Mouse (Mus musculus) MEL (cell line): ENCODE results near the gene Grin2d. TPM values are rescaled to one million over a fixed set of nuclear protein-coding genes. Genes with fewer than 3 reads are reported as not detected.

ENCODE experiments used
- DNase-seq: peaks from one replicate; pipeline ENCODE4 v3.0.0; 2011; ENCODE audit warnings: low read depth, low spot score
- H3K27ac ChIP-seq: 2 replicates; pipeline ENCODE4 v1.5.1; 2012; ENCODE audit warnings: low read depth, mild to moderate bottlenecking, control low read depth, low read length, moderate library complexity; ENCODE audit not compliant: control insufficient read depth
- H3K27me3 ChIP-seq, 2 experiments: fragments of 150-350 bp in 1 of 2; sonication (generic) in 1 of 2; 2 replicates each; pipeline ENCODE4 v1.6.1; 2012; ENCODE audit warnings: low read length in 2 of 2, mild to moderate bottlenecking in 2 of 2, improper control_type of control experiment in 1 of 2, moderate library complexity in 1 of 2; ENCODE audit not compliant: insufficient read depth in 2 of 2, control insufficient read depth in 1 of 2
- H3K36me3 ChIP-seq, 2 experiments: 2 replicates each; pipeline ENCODE4 v1.6.1; 2012 to 2014; ENCODE audit warnings: low read length in 2 of 2, improper control_type of control experiment in 1 of 2, inconsistent platforms in 1 of 2, mild to moderate bottlenecking in 1 of 2; ENCODE audit not compliant: insufficient read depth in 2 of 2, control insufficient read depth in 1 of 2
- H3K4me1 ChIP-seq, 2 experiments: fragments of 150-350 bp in 1 of 2; sonication (generic) in 1 of 2; 2 replicates each; pipeline ENCODE4 v1.6.1; 2012; ENCODE audit warnings: low read length in 2 of 2, improper control_type of control experiment in 1 of 2, mild to moderate bottlenecking in 1 of 2; ENCODE audit not compliant: insufficient read depth in 2 of 2, control insufficient read depth in 1 of 2
- H3K4me3 ChIP-seq, 2 experiments: fragments of 150-350 bp in 1 of 2; sonication (generic) in 1 of 2; 2 replicates each; pipeline ENCODE4 v1.5.1; 2012; ENCODE audit warnings: low read depth in 2 of 2, low read length in 2 of 2, mild to moderate bottlenecking in 2 of 2, moderate library complexity in 2 of 2, control low read depth in 1 of 2, improper control_type of control experiment in 1 of 2; ENCODE audit not compliant: control insufficient read depth in 1 of 2, insufficient read depth in 1 of 2
- H3K79me2 ChIP-seq: 2 replicates; pipeline ENCODE4 v1.6.1; 2012; ENCODE audit warnings: mild to moderate bottlenecking, low read length, moderate library complexity; ENCODE audit not compliant: control insufficient read depth, poor library complexity, insufficient read depth
- H3K9ac ChIP-seq: 2 replicates; pipeline ENCODE4 v1.6.1; 2012; ENCODE audit warnings: low read depth, mild to moderate bottlenecking, control low read depth, low read length, moderate library complexity; ENCODE audit not compliant: control insufficient read depth, poor library complexity, severe bottlenecking
- H3K9me3 ChIP-seq: fragments of 150-350 bp; sonication (generic); replicated peaks from 2 replicates; pipeline ENCODE4 v1.6.1; 2012; ENCODE audit warnings: mild to moderate bottlenecking, low read length, improper control_type of control experiment, moderate library complexity; ENCODE audit not compliant: insufficient read depth
- CHD1 ChIP-seq: IDR thresholded peaks from 2 replicates; pipeline ENCODE4 v1.6.1; 2012; ENCODE audit warnings: low read depth, mild to moderate bottlenecking, inconsistent platforms, low read length, improper control_type of control experiment
- GATA1 ChIP-seq: IDR thresholded peaks from 2 replicates; pipeline ENCODE4 v1.6.1; 2011; ENCODE audit warnings: low read depth, low read length, improper control_type of control experiment
- MXI1 ChIP-seq: IDR thresholded peaks from 2 replicates; pipeline ENCODE4 v1.6.1; 2011; ENCODE audit warnings: mild to moderate bottlenecking, low read depth, low read length, improper control_type of control experiment
- POLR2A ChIP-seq, 2 experiments: IDR thresholded peaks; 2 replicates each; pipeline ENCODE4 v1.6.1; 2011 to 2012; ENCODE audit warnings: low read length in 2 of 2, mild to moderate bottlenecking in 2 of 2, control low read depth in 1 of 2, improper control_type of control experiment in 1 of 2, low read depth in 1 of 2, moderate library complexity in 1 of 2; ENCODE audit not compliant: control insufficient read depth in 1 of 2, insufficient read depth in 1 of 2, poor library complexity in 1 of 2
- POLR2AphosphoS5 ChIP-seq: IDR thresholded peaks from 2 replicates; pipeline ENCODE4 v1.6.1; 2012; ENCODE audit warnings: low read depth, borderline replicate concordance, mild to moderate bottlenecking, inconsistent platforms, low read length, moderate library complexity, mixed read lengths
- RCOR1 ChIP-seq: IDR thresholded peaks from 2 replicates; pipeline ENCODE4 v1.6.1; 2012; ENCODE audit warnings: low read depth, mild to moderate bottlenecking, inconsistent platforms, low read length, improper control_type of control experiment
- SIN3A ChIP-seq: IDR thresholded peaks from 2 replicates; pipeline ENCODE4 v1.6.1; 2012; ENCODE audit warnings: low read length, improper control_type of control experiment, inconsistent platforms
- SMC3 ChIP-seq: IDR thresholded peaks from 2 replicates; pipeline ENCODE4 v1.6.1; 2011; ENCODE audit warnings: low read depth, low read length, improper control_type of control experiment
- TBP ChIP-seq: IDR thresholded peaks from 2 replicates; pipeline ENCODE4 v1.8.0; 2011; ENCODE audit warnings: low read depth, low read length, improper control_type of control experiment
- ZMIZ1 ChIP-seq: IDR thresholded peaks from 2 replicates; pipeline ENCODE4 v1.6.1; 2012; ENCODE audit warnings: low read depth, mild to moderate bottlenecking, inconsistent platforms, low read length, improper control_type of control experiment, moderate library complexity
- polyA plus RNA-seq, 2 experiments: library from polyadenylated mRNA; stranded (reverse) in 1 of 2; unstranded in 1 of 2; fragments of >175 nt in 1 of 2; fragments of >200 nt in 1 of 2; gene quantifications; 2 replicates each; pipeline versions ENCODE4 v1.2.1 to v1.2.4; 2012; ENCODE audit warnings: low replicate concordance in 2 of 2, low read depth in 1 of 2; ENCODE audit not compliant: insufficient read length in 2 of 2, insufficient read depth in 1 of 2, missing spikeins in 1 of 2
- total RNA-seq: library from RNA; depleted of rRNA; stranded (reverse); fragments of 300-350 nt; gene quantifications from 2 replicates; pipeline ENCODE4 v1.2.3, GENCODE M21; 2012

Grin2d gene
- total and polyA plus RNA-seq, 3 experiments, result 0.19 to 0.57 TPM; not detected in 1

DNA sequence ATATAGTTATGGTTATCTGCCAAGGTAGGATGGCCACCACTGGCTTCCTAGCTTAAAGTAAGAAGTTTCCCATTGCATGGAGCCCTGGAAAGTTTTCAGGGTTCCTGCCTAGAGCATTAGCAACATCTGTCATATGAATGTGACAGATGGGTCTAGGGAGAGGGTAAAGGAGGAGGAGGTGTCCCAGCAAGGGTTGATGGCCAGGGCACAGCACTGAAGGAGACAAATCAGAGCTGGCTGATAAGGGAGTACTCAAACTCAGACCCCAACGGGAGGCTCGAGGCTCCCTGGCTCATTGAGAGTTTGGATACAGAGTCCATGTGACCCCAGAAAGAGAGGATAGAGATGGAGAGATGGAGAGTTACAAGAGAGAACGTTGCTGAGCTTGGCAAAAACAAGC lies 27.5 kb downstream of the Grin2d start:
- no peak overlapping the region for H3K4me3 ChIP-seq
- H3K27ac ChIP-seq, result no peak overlapping the region
- H3K4me1 ChIP-seq, result peaks cover 0 to 6% of the 10 kb centered on the region in 2 experiments; a peak in 1 of 4 replicates
- no peaks in the 10 kb centered on the region for H3K9me3 ChIP-seq
- H3K27me3 ChIP-seq, result no peaks in the 10 kb centered on the region
- H3K79me2 ChIP-seq, result no peaks in the 10 kb centered on the region
- TF ChIP-seq MXI1 (no peak), RCOR1 (no peak), POLR2A (IDR thresholded peaks at IDR 0.05; ENCODE audit: control insufficient read depth in 1 of 2, insufficient read depth in 1 of 2, low read depth in 1 of 2, low read length in 2 of 2, poor library complexity in 1 of 2) (no peak), POLR2AphosphoS5 (no peak), SMC3 (no peak)
- H3K9ac ChIP-seq, result no peak overlapping the region
- peaks cover 0 to 3% of the 10 kb centered on the region in 2 experiments; a peak in 1 of 4 replicates for H3K36me3 ChIP-seq
- DNase-seq, result no peak

GRCm38 (mm10) chr7:45848447-45849027 lies 29.6 kb downstream of the Grin2d start:
- no peaks in the 10 kb centered on the region for H3K27me3 ChIP-seq
- TF ChIP-seq GATA1, result no peak
- DNase-seq, result no peak

GRCm38 (mm10) chr7:45842950-45843744 lies 35.0 kb downstream of the Grin2d start:
- TF ChIP-seq TBP (no peak), ZMIZ1 (no peak), SIN3A (no peak), CHD1 (no peak)
- Histone ChIP-seq H3K79me2 (no peaks in the 10 kb centered on the region), H3K4me3 (no peak overlapping the region), H3K36me3 (peaks cover 0 to 3% of the 10 kb centered on the region in 2 experiments; a peak in 1 of 4 replicates), H3K27me3 (no peaks in the 10 kb centered on the region; a peak in 1 of 4 replicates), H3K27ac (no peak overlapping the region), H3K9me3 (no peaks in the 10 kb centered on the region), H3K9ac (no peak overlapping the region), H3K4me1 (peaks cover 0 to 6% of the 10 kb centered on the region in 2 experiments; a peak in 1 of 4 replicates)
- no peak for DNase-seq

More at GRCm38 (mm10) chr7:45848447-45849027, 29.6 kb downstream of the Grin2d start:
- H3K4me1 ChIP-seq, result peaks cover 0 to 6% of the 10 kb centered on the region in 2 experiments; a peak in 1 of 4 replicates
- H3K9ac ChIP-seq, result no peak overlapping the region
- no peaks in the 10 kb centered on the region for H3K79me2 ChIP-seq
- H3K36me3 ChIP-seq, result peaks cover 0 to 3% of the 10 kb centered on the region in 2 experiments; a peak in 1 of 4 replicates
- no peak overlapping the region for H3K27ac ChIP-seq
- H3K9me3 ChIP-seq, result no peaks in the 10 kb centered on the region
- no peak overlapping the region for H3K4me3 ChIP-seq
